Mouse (Mus musculus): ENCODE data around the gene Eef1e1.
"Not testable (repeated sequence)": the region's sequence is repeated elsewhere in the genome, so short reads cannot be mapped to it uniquely, and the experiment has no call there.

The Eef1e1 gene

DNA sequence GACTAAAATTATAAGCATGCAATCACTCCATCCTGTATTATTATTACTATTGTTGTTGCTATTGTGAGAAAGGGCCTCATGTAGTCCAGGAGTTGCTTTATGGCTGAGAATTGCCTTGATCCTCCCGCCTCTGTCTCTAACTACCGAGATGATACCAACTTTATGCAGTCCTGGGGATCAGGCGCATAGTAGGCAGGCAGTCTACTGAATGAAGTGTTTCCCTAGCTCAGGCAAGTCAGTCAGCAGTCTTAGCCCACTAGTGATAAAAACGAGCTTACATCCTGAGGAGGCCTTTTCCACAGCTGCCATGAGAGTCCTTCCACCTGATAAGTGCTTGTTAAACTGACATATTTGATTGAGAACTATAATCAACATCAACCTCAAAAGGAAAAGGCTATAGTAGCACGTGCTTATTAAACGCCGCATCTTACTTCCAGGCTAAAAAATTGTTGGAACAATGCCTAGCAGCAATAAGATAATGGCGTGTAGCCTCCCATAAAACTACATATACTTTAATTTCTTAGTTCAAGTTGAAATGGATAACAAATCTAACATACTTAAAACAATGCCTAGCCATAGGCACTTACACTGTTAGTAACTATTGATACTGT is 34.5 kb downstream of the Eef1e1 start:
- DNase-seq (ENCODE audit: low spot score in 2 of 2): no peak

DNA sequence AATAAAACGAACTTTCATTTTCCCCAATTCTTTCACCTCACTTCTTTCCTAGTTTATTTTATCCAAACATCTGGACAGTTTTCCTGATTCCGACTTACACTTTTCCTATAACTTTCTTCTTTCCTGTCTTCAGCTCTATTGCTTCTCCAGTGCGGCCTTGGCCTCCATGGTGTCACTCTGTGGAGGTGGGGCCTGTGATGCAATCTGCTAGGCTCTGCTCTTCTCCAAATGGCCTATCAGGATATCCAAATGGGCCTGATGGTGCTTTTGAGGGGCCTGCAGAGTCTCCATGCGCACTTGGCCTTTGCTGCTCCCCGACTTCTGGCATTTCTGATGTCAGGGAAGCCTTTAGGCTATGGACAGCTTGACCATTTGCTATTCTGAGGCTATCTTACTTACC is 35.6 kb downstream of the Eef1e1 start:
- DNase-seq (ENCODE audit: low spot score in 2 of 2): no peak

DNA sequence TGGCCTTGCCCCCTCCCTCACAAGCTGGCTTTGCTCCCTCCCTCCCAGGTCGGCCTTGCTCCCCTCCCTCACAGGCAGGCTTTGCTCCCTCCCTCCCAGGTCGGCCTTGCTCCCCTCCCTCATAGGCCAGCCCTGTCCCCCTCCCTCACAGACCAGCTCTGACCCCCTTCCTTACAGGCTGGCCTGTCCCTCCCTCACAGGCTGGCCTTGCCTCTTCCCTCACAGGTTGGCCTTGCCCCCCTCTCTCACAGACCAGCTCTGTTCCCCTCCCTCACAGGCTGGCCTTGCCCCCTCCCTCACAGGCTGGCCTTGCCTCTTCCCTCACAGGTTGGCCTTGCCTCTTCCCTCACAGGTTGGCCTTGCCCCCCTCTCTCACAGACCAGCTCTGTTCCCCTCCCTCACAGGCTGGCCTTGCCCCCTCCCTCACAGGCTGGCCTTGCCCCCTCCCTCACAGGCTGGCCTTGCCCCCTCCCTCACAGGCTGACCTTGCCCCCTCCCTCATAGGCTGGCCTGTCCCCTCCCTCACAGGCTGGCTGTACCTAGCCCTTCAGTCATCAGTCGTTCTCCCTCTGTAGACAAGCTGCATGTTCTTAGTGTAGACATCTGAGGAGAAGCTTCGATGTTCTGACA is 40.7 kb downstream of the Eef1e1 start:
- DNase-seq (ENCODE audit: low spot score in 2 of 2): not testable (repeated sequence)

DNA sequence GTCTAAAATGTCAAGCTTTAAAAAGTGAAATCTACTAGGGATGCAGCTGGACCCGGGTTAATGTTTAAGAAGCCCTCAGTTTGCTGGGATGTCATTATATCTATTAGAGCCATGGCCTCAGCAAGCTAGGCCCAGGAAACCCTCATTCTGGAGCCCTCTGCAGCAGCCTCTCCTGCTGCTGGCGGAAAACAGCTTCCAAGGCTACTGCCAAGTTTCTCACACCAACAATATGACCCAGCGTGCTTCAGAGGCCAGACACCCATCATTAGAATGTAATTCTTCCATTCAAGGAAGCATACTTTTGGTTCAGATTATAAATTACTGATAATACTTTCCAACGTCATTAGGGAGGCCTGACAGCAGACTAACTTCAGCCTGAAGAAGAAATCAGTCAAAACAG is 42.0 kb downstream of the Eef1e1 start:
- no peak for DNase-seq (ENCODE audit: low spot score in 2 of 2)

DNA sequence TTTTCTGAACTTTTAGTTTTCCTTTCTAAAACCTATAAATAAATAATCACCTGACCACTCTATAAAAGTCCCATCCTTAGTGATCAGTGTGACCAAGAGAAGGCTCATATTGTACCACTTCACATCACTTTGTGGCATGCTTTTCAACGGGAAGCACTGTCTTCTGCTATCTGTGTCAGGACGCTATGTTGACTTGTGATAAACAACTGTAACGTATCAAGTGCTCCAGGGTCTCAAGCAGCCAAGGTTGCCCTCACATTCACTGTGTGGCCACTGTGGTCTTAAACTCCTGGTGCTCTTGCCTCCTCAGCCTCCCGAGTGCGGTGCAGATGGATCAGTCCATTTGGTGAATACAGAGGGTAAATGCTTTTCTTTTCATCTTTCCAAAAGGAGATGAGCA is 43.2 kb downstream of the Eef1e1 start:
- no peak for DNase-seq (ENCODE audit: low spot score in 2 of 2)

DNA sequence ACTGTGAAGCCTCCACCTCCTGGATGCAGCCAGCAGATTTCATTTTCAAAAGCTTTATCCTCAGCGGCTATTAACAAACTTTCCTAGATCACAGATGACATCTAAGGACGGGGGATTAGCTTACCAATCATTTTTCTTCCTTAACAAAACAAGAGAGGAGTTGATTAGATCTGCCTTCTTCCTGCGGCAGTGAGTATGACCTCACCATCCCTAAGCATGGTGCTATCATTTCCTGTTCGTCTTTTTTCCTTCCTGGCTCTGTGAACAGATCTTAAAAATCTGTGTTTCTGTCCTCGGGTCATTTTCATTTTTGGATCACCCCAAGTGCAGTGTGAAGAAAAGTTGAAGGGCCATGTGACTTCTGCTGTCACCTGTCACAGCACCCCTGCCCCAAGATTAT is 44.6 kb downstream of the Eef1e1 start:
- no peak for DNase-seq (ENCODE audit: low spot score in 2 of 2)

DNA sequence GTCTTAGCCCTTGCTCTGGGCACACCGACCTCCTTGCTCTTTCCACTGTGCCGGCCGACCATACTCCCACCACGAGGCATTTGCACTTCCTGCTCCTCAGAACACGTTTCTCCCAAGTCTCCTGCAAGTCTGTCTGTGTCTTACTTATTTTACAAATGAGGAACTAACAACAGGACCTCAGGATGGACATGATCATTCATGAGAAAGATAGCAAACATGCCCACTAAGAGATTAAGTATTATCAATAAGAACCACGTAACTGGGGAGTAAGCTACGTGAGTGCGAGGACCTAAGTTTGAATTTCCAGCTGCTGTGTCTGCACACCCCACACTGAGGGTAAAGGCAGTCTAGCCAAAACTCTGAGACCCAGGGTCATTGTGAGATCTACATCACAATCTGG is 45.3 kb downstream of the Eef1e1 start:
- no peak for DNase-seq (ENCODE audit: low spot score in 2 of 2)

DNA sequence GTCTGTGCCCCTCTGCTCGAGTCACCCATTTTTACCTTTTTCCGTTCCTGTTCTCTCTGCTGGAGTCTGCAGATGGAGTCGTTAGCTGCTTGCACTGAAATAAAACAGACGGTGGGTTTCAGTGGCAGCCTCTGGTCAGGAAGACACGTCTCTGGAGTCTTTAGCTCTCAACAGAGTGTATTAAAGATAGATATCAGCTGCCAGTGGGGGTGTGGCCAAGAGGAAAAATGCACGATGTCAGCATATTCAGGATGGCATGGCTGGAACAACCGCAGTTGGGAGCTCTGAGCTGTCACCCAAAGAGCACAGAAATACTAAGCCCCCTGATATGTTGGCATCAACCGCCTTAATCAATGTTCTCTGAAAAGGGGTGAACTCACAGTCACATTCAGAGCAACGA is 46.2 kb downstream of the Eef1e1 start:
- no peak for DNase-seq (ENCODE audit: low spot score in 2 of 2)

DNA sequence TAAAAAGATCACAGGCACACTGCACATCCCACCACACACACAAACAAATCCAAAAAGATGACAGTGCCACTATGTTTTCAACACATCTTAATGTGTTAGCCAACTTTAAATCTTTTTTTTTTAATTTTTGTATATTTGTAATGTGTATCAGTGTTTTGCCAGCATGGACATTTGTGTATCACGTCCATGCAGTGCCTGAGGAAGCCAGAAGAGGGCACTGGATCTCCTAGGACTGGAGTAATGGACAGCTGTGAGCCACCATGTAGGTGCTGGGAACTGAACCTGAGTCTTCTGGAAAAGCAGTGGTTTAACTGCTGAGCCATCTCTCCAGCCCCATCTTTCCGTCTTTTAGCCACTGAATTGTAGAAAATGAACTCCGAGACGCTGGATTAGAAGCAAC is 46.7 kb downstream of the Eef1e1 start:
- DNase-seq (ENCODE audit: low spot score in 2 of 2): no peak

DNA sequence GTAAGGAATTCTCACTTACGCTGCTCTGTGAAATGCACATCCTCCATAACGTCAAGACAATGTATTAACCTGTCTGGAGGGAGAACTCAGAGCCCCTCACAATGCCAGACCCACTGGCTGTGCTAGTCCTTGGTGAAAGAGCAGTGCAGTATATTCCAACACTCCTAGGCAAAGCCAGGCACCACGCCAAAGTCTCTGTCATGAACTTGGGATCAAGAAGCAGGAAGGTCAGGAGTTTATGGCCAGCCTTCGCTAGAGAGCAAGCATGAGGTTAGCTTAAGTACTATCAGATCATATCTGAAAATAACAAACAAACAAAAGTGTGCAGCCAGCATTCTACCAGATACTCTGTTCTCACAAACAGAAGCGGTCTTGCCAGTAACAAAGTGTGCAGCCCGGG is 48.5 kb downstream of the Eef1e1 start:
- no peak for DNase-seq (ENCODE audit: low spot score in 2 of 2)

DNA sequence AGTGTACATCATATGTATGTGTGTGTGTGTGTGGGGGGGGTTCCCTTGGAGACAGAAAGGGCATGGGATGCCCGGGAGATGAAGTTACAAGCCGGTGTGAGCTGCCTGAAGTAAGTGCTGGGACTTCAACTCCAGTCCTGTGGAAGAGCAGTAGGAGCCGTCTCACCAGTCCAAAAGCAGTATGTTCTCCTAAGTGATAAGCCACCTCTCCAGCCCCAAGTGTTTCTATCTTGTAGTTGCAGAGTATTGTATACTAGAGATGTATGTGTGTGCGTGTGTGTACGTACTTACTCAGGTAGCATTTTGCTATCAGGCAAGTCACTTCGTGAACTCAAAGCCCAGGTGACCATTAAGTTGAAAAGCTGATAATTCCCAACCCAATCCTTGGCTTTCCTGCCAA is 51.7 kb downstream of the Eef1e1 start:
- no peak for DNase-seq (ENCODE audit: low spot score in 2 of 2)

DNA sequence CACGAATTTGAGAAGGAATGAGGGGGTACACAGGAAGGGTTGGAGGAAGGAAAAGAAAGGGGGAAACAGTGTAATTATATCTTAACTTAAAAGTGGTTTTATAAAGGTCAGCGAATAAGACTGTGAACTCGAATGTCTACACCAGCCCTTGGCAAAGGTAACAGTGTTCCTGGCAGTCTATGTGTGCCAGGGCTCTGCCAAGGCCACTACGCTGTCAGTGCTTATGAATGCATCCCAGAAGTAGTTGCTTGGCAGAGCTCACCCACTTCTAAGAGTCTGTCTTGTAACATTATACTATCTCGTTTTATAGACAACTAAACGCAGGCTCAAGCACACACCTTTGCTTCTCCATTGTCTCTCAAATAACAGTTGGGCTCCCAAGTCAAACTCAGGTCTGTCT is 53.5 kb downstream of the Eef1e1 start:
- no peak for DNase-seq (ENCODE audit: low spot score in 2 of 2)

DNA sequence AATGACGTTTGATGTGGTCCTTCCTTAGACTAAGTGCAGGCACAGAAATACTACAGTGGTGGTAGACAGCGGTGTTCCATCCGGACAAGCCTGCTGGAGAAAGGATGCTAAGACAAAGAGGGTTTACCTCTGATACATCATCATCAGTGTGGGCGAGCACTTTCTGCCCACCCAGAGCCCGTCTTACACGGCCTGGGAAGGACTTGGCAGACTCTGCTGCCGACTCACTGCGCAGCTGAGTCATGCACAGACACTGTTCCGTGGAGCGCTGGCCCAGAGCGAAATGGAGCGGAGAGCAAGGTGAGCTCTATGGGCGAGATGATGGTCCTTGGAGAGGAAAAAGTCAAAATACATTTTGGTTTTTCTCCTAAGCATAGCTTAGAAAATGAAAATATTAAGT is 55.9 kb downstream of the Eef1e1 start:
- DNase-seq (ENCODE audit: low spot score in 2 of 2): no peak

DNA sequence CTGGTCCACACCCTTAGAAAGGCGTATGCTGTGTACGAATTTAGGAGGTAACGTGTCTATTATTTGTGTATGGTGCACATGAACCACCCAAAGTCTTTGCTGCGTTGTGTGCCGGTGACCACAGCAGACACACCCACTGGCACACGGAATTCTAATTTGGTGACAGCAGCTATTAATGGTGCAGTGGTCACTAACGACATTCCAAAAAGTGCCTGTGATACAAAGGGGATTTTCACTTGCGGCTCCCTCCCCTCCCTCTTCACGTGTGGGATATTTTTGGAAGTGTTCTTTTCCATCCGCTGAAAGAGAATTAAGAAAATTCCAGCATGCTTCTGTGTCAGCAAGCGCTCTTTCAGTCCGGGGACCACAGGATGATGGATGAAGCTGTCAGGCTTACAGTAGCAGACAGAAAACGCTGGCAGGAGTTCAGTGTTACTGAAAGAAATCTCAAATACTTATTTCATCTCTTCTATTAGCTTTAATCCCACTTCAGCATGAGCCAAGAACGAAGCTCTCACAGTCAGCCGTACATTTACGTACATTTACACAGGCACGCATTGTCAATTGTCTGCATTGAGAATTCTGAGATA is 56.5 kb downstream of the Eef1e1 start:
- DNase-seq (ENCODE audit: low spot score in 2 of 2): no peak

DNA sequence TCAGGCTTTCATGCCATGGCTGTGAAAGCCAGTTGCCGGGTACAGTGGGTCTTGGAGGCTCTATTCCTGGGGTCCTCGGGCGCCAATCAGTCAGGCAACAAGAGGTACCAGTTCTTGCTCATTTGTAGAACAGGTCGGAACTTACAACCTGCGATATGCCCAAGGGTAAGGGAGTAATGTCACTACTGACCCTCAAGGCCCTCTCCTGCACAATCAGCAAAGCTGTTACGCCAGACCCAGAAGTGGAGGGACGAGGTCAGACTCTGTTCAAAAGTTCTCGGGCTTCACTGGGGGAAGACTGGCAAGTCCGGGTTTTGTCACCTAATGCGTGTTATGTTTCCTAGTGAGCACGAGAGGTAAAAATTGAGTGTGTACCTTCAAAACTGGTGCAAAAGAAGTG is 58.0 kb downstream of the Eef1e1 start:
- no peak for DNase-seq (ENCODE audit: low spot score in 2 of 2)

DNA sequence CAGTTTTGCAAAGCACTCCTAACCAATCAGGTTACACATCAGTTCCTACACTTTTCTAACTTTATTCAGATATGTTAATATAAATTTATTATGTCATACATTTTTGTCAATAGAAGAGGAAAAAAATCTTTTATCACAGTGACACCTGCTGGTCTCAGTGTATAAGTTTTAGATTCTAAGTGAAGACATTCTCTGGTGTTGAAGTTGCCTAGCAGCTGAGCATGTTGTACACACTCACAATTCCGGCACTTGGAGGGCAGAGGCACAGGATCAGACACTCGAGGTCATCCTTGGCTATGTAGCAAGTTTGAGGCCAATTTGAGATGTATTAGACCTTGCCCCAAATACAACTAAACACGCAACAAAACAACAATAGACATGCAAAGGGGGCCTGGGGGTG is 61.8 kb downstream of the Eef1e1 start:
- DNase-seq (ENCODE audit: low spot score in 2 of 2): no peak

DNA sequence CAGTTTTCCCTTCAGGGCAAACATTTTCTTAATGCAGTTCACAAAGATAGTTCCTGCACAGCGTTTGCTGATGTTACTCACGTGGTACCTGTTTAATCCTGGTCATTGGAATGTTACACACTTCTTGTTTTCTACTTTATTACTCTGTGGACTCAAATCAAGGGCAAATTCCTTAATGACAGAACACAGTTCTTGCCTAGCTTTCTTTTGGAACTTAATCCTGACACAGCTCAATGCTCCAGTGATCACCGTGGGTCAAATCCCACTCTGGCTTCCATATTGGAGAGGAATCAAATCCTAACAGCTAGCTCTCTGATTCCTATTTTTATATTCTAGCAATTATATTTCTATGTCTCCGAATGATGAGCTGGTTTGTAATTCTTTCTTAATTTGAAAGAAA is 62.4 kb downstream of the Eef1e1 start:
- DNase-seq (ENCODE audit: low spot score in 2 of 2): no peak
